Mouse (Mus musculus): ENCODE measurements at regions not wholly inside any gene's neighbourhood (a gene's known extent, or its start where the extent isn't known, plus 50 kb on each side); places are given as distances from the start of the nearest gene placed in this dataset.

- no peak for TF ChIP-seq POLR2A (IDR thresholded peaks at IDR 0.05; ENCODE audit: low read depth, low read length)
- no peak for TF ChIP-seq CTCF (IDR thresholded peaks at IDR 0.05; ENCODE audit: extremely low read depth, insufficient read length, insufficient replicate concordance, low read depth, low read length)
Observed at GRCm38 (mm10) chr10:118792352-118793100, 77.5 kb downstream of the Dyrk2 start.
